Mouse (Mus musculus) ES-E14 (cell line): Measurements from ENCODE around the gene Exoc4. TPM values are rescaled to one million over a fixed set of nuclear protein-coding genes. Genes with fewer than 3 reads are reported as not detected.

ENCODE experiments used
- DNase-seq: peaks from one replicate; pipeline ENCODE4 v3.0.0-alpha.2; 2013; ENCODE audit warnings: low read depth, low spot score
- H3K27ac ChIP-seq: 2 replicates; pipeline ENCODE4 v1.5.1; 2012; ENCODE audit warnings: low read depth, mild to moderate bottlenecking, low read length, moderate library complexity, mixed read lengths; ENCODE audit not compliant: poor library complexity, insufficient read depth, severe bottlenecking
- H3K36me3 ChIP-seq: 2 replicates; pipeline ENCODE4 v1.6.1; 2012; ENCODE audit warnings: mild to moderate bottlenecking, low read length, moderate library complexity, mixed read lengths; ENCODE audit not compliant: control insufficient read depth, poor library complexity, insufficient read depth, severe bottlenecking
- H3K4me1 ChIP-seq, 2 experiments: fragments of 150-350 bp in 1 of 2; sonication (generic) in 1 of 2; 2 replicates each; pipeline ENCODE4 v1.6.1; 2012; ENCODE audit warnings: low read length in 2 of 2, mild to moderate bottlenecking in 1 of 2, mixed read lengths in 1 of 2; ENCODE audit not compliant: control insufficient read depth in 2 of 2, insufficient read depth in 2 of 2, poor library complexity in 1 of 2
- H3K4me3 ChIP-seq, 2 experiments: fragments of 150-350 bp in 1 of 2; sonication (generic) in 1 of 2; 2 replicates each; pipeline ENCODE4 v1.5.1; 2012; ENCODE audit warnings: low read length in 2 of 2, low read depth in 1 of 2, mild to moderate bottlenecking in 1 of 2, mixed read lengths in 1 of 2; ENCODE audit not compliant: insufficient read depth in 1 of 2, poor library complexity in 1 of 2, severe bottlenecking in 1 of 2
- H3K9ac ChIP-seq: 2 replicates; pipeline ENCODE4 v1.6.1; 2012; ENCODE audit warnings: low read depth, mild to moderate bottlenecking, low read length, mixed read lengths; ENCODE audit not compliant: poor library complexity, insufficient read depth, severe bottlenecking
- H3K9me3 ChIP-seq: fragments of 150-350 bp; sonication (generic); 2 replicates; pipeline ENCODE4 v1.6.1; 2012; ENCODE audit warnings: low read depth, mild to moderate bottlenecking, low read length; ENCODE audit not compliant: control insufficient read depth, insufficient read depth
- CHD2 ChIP-seq: IDR thresholded peaks from 2 replicates; pipeline ENCODE4 v1.6.1; 2014; ENCODE audit warnings: mild to moderate bottlenecking, low read depth, low read length, inconsistent platforms
- HCFC1 ChIP-seq: IDR thresholded peaks from 2 replicates; pipeline ENCODE4 v1.6.1; 2012; ENCODE audit warnings: low read length, inconsistent platforms, borderline replicate concordance; ENCODE audit not compliant: insufficient read depth
- MAFK ChIP-seq: IDR thresholded peaks from 2 replicates; pipeline ENCODE4 v1.6.1; 2014; ENCODE audit warnings: mild to moderate bottlenecking, low read depth, low read length, inconsistent platforms; ENCODE audit not compliant: insufficient read depth
- ZC3H11A ChIP-seq: IDR thresholded peaks from 2 replicates; pipeline ENCODE4 v1.6.1; 2012; ENCODE audit warnings: low read depth, mild to moderate bottlenecking, inconsistent platforms, low read length, borderline replicate concordance
- ZNF384 ChIP-seq: IDR thresholded peaks from 2 replicates; pipeline ENCODE4 v1.6.1; 2012; ENCODE audit warnings: low read depth, low read length, inconsistent platforms
- in situ Hi-C, 2 experiments: fragments of 600-800 bp; cut with MboI; formaldehyde crosslinking; loops; one replicate each; pipeline ENCODE4 v1.15.1; 2025; ENCODE audit warnings: low sequenced_read_pairs in 2 of 2, inconsistent platforms in 1 of 2; ENCODE audit not compliant: unreplicated experiment in 2 of 2
- total RNA-seq: library from RNA; depleted of rRNA; stranded (reverse); fragments of 300-350 nt; gene quantifications from 2 replicates; pipeline ENCODE4 v1.2.3, GENCODE M21; 2012

The Exoc4 gene
- total RNA-seq, 1 experiment, result 99.3 TPM

- Histone ChIP-seq H3K4me3 (no peak overlapping the region), H3K9me3 (no peaks in the 10 kb centered on the region), H3K36me3 (no peaks in the 10 kb centered on the region), H3K27ac (no peak overlapping the region), H3K9ac (no peak overlapping the region), H3K4me1 (0 out of 4 replicates have a peak, but pooled peaks cover 0 to 2% of the 10 kb centered on the region in 2 experiments)
- in situ Hi-C loops, result no loop called here
- no peak for TF ChIP-seq CHD2
- no peak for TF ChIP-seq HCFC1
- TF ChIP-seq ZNF384, result no peak
- TF ChIP-seq MAFK, result no peak
- no peak for TF ChIP-seq ZC3H11A
- DNase-seq, result no peak
These were observed 312.0 kb downstream of the Exoc4 start for GRCm38 (mm10) chr6:33560925-33561324.

GRCm38 (mm10) chr6:33561911-33562310 lies 313.0 kb downstream of the Exoc4 start:
- DNase-seq, result no peak
- H3K4me3 ChIP-seq, result no peak overlapping the region
- no peaks in the 10 kb centered on the region for H3K9me3 ChIP-seq
- TF ChIP-seq ZNF384 (no peak), HCFC1 (no peak), ZC3H11A (no peak), MAFK (no peak), CHD2 (no peak)
- H3K36me3 ChIP-seq, result no peaks in the 10 kb centered on the region
- no peak overlapping the region for H3K9ac ChIP-seq
- H3K4me1 ChIP-seq, result 0 out of 4 replicates have a peak, but pooled peaks cover 0 to 2% of the 10 kb centered on the region in 2 experiments
- in situ Hi-C loops, result no loop called here
- no peak overlapping the region for H3K27ac ChIP-seq

- H3K9ac ChIP-seq, result no peak overlapping the region
- H3K9me3 ChIP-seq, result no peaks in the 10 kb centered on the region
- no peaks in the 10 kb centered on the region for H3K36me3 ChIP-seq
- DNase-seq, result no peak
- TF ChIP-seq ZNF384 (no peak), CHD2 (no peak), ZC3H11A (no peak), HCFC1 (no peak), MAFK (no peak)
- H3K4me3 ChIP-seq, result no peak overlapping the region
- no peaks in the 10 kb centered on the region for H3K4me1 ChIP-seq
- no peak overlapping the region for H3K27ac ChIP-seq
- in situ Hi-C loops, result no loop called here
These were observed 327.1 kb downstream of the Exoc4 start for GRCm38 (mm10) chr6:33575947-33576346.

GRCm38 (mm10) chr6:33608469-33608868 lies 359.6 kb downstream of the Exoc4 start:
- in situ Hi-C loops, result no loop called here
- TF ChIP-seq CHD2 (no peak), HCFC1 (no peak), ZC3H11A (no peak), ZNF384 (no peak), MAFK (no peak)

GRCm38 (mm10) chr6:33613978-33614377 lies 365.1 kb downstream of the Exoc4 start:
- Histone ChIP-seq H3K4me3 (no peak overlapping the region), H3K27ac (no peak overlapping the region), H3K36me3 (no peaks in the 10 kb centered on the region), H3K4me1 (no peaks in the 10 kb centered on the region), H3K9ac (no peak overlapping the region), H3K9me3 (no peaks in the 10 kb centered on the region)
- TF ChIP-seq ZC3H11A, result no peak
- no peak for TF ChIP-seq HCFC1
- no peak for TF ChIP-seq ZNF384
- TF ChIP-seq MAFK, result no peak
- no peak for TF ChIP-seq CHD2
- in situ Hi-C loops, result no loop called here
- no peak for DNase-seq

More at GRCm38 (mm10) chr6:33608469-33608868, 359.6 kb downstream of the Exoc4 start:
- H3K9ac ChIP-seq, result no peak overlapping the region
- no peak overlapping the region for H3K27ac ChIP-seq
- no peak overlapping the region for H3K4me3 ChIP-seq
- no peaks in the 10 kb centered on the region for H3K4me1 ChIP-seq
- no peak for DNase-seq
- no peaks in the 10 kb centered on the region for H3K9me3 ChIP-seq
- H3K36me3 ChIP-seq, result no peaks in the 10 kb centered on the region
